Mouse (Mus musculus) thymus, adult 2 months (tissue): Measurements from ENCODE around the gene Rassf9.

Experiments
- CTCF ChIP-seq: fragments of 200-500 bp; IDR thresholded peaks from 2 replicates; pipeline ENCODE4 v1.5.1; 2012; ENCODE audit warnings: mild to moderate bottlenecking, control low read depth, low read length, moderate library complexity, borderline replicate concordance; ENCODE audit not compliant: control insufficient read depth, poor library complexity, insufficient read depth; ENCODE audit errors: extremely low read depth
- POLR2A ChIP-seq: fragments of 200-500 bp; IDR thresholded peaks from 2 replicates; pipeline ENCODE4 v1.6.1; 2012; ENCODE audit warnings: mild to moderate bottlenecking, low read length, control low read depth, moderate library complexity; ENCODE audit not compliant: control insufficient read depth, poor library complexity, insufficient read depth; ENCODE audit errors: extremely low read depth

DNA sequence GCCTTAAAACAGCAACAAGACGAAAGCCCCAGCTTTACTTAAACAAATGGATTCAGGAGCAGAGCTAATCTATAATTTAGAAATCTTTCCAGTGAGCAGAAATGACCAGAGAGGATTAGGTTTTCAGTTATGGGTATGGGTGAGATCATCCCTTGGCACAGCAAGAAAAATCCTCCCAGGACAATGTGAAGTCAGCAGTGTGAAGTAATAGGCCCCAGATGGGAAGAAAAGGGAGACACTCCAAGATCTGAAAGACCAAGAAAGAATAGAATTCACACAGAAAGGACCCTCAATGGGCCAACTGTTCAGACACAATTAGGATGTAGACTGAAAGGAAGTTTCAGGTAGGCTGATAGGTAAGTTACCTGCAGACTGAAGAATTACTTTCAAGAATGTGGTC is 50.5 kb downstream of the Rassf9 start:
- no peak for TF ChIP-seq POLR2A
- TF ChIP-seq CTCF = no peak
